Mouse (Mus musculus) midbrain, embryonic 13.5 days (tissue): Measurements from ENCODE around the gene Evi2a. TPM values are rescaled to one million over a fixed set of nuclear protein-coding genes. Genes with fewer than 3 reads are reported as not detected.

Source experiments
- ATAC-seq: fragments of 200-750 bp; cut with Nextera tagmentation; 2 replicates; pipeline ENCODE4 v1.8.0; 2017; ENCODE audit warnings: mild to moderate bottlenecking, moderate TSS enrichment, moderate library complexity
- H3K27ac ChIP-seq: fragments of 300-500 bp; sonication (generic); 2 replicates; pipeline ENCODE4 v1.5.1; 2015; ENCODE audit warnings: inconsistent platforms, mild to moderate bottlenecking, moderate library complexity
- H3K27me3 ChIP-seq: fragments of 300-500 bp; sonication (generic); 2 replicates; pipeline ENCODE4 v1.6.1; 2015; ENCODE audit warnings: mild to moderate bottlenecking, inconsistent platforms
- H3K36me3 ChIP-seq: fragments of 300-500 bp; sonication (generic); 2 replicates; pipeline ENCODE4 v1.6.1; 2015; ENCODE audit warnings: mild to moderate bottlenecking, inconsistent platforms
- H3K4me1 ChIP-seq: fragments of 300-500 bp; sonication (generic); replicated peaks from 2 replicates; pipeline ENCODE4 v1.6.1; 2015; ENCODE audit warnings: inconsistent platforms
- H3K4me2 ChIP-seq: fragments of 300-500 bp; sonication (generic); replicated peaks from 2 replicates; pipeline ENCODE4 v1.6.1; 2015; ENCODE audit warnings: moderate library complexity, mild to moderate bottlenecking, inconsistent platforms
- H3K4me3 ChIP-seq: fragments of 300-500 bp; sonication (generic); replicated peaks from 2 replicates; pipeline ENCODE4 v1.5.1; 2015; ENCODE audit warnings: mild to moderate bottlenecking, inconsistent platforms
- H3K9ac ChIP-seq: fragments of 300-500 bp; sonication (generic); replicated peaks from 2 replicates; pipeline ENCODE4 v1.6.1; 2015; ENCODE audit warnings: mild to moderate bottlenecking, inconsistent platforms
- H3K9me3 ChIP-seq: fragments of 300-500 bp; sonication (generic); 2 replicates; pipeline ENCODE4 v1.6.1; 2016; ENCODE audit warnings: mild to moderate bottlenecking, inconsistent platforms
- WGBS: fragments of 180-500 bp; shearing (Covaris S2); methylation state at CpG from one replicate; pipeline ENCODE4 v1.1.7; 2015; 5-methylcytosine and 5-hydroxymethylcytosine counted together
- polyA plus RNA-seq: library from polyadenylated mRNA; unstranded; fragments of >200 nt; fragmentation: Nextera tagmentation; extraction: Ambion mirVana; gene quantifications from 2 replicates; pipeline ENCODE4 v1.2.1, GENCODE M21; 2015

The Evi2a gene
- polyA plus RNA-seq, 1 experiment from 2014 or later, result 2.1 TPM

DNA sequence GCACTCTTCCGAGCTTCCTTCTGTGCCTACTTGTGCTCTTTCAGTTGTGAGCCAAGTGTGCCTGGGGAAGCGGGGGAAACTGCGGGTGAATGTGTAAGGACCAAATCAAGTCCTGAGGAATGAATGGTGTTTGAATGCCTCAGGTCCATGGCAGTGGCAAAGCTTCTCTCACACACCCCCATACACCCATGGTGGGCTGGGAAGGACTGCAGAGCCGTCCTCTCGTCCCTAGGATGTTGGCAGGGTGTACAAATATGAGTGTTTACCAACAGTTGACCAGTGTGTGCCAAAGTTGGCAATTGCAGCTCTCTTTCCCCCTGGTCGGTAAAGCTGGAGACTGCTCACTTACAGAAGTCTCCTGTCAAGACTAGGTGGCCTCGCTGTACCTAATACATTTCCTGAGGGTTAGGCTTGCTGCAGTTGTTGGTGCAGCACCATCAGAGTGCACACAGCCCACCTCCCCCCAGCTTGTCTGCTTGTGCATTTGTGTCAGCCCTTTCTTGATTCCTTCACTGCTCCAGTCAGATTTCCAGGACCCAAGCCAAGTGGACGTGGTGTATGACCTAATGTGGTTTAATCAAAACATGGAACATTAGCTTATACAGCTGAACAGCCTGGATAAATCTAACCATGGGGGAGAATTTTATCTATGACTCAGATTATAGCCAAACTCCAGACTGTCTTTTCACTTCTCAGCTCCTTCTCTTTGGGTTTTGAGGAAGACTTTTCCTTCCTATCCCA, 3.7 kb upstream of the Evi2a start:
- Histone ChIP-seq H3K4me1 (peaks cover 11% of the 10 kb centered on the region), H3K4me3 (no peak overlapping the region), H3K36me3 (peaks cover 24% of the 10 kb centered on the region), H3K9me3 (no peaks in the 10 kb centered on the region), H3K27ac (no peak overlapping the region), H3K27me3 (no peaks in the 10 kb centered on the region), H3K9ac (no peak overlapping the region), H3K4me2 (no peak overlapping the region)
- WGBS, result 85% methylated on average over 8 of the region's 8 CpGs
- no peak for ATAC-seq

DNA sequence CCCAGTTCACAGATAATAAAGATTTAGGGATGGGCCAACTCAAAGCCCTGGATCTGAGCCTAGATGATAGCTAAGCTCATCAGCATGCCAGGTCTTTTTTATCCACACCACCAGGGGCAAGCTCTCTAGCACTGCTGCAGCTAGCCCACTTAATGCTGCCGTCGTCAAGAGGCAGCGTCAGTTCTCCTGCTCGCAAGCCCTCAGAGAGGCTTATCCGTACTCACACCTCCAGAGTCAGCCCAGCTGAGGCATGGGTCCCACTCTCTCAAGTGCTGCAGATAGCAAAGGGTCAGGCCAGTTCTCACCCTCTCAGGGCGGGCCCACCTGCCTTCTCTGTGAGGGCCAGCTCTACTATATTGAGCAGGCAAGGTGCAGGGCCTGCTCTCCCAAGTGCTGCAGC, 2.9 kb upstream of the Evi2a start:
- ATAC-seq, result no peak
- Histone ChIP-seq H3K4me3 (no peak overlapping the region), H3K27me3 (no peaks in the 10 kb centered on the region), H3K9me3 (no peaks in the 10 kb centered on the region), H3K4me2 (no peak overlapping the region), H3K9ac (no peak overlapping the region), H3K4me1 (peaks cover 11% of the 10 kb centered on the region), H3K36me3 (peaks cover 24% of the 10 kb centered on the region), H3K27ac (no peak overlapping the region)
- 77% methylated on average over 6 of the region's 6 CpGs for WGBS

DNA sequence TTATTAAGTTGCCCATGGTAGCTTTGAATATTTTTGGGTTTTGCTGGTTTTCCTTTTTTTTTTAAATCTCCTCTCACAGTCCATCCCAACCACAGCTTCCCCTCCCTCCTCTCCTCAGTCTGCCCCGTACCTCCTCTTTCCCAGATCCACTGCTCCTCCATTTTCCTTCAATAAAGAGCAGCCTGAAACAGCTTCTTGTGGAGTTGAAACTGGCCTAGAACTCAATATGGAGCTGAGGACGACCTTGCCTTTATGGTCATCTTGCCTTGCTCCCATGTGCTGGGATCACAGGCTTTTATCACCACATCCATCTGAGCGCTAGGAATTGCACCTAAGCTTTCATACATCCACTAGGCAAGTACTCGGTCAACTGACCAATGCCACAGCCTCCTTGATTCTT, 1.1 kb upstream of the Evi2a start:
- ATAC-seq, result no peak
- 90% methylated on average over 4 of the region's 4 CpGs for WGBS
- Histone ChIP-seq H3K4me3 (no peak overlapping the region), H3K4me2 (no peak overlapping the region), H3K9me3 (no peaks in the 10 kb centered on the region), H3K27ac (no peak overlapping the region), H3K36me3 (peaks cover 14% of the 10 kb centered on the region), H3K9ac (no peak overlapping the region), H3K4me1 (peaks cover 11% of the 10 kb centered on the region), H3K27me3 (no peaks in the 10 kb centered on the region)

DNA sequence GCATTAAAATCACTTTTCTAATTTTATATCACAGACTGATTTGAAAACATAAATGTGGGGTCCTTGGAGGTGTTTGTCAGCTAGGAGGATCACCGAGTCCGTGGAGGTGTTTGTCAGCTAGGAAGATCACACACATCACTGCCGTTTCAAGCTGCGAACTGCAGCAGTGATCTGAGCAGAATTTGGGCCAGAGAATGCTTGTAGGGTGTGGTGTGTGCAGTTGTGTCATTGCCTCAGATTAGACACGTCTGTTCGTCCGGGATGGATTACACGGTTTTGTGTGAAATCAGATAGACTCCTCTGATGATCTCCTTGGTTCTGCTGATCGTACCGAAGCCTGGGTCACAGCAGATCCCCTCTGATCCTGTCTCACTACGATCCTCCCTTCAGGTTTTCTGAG, 365 bp upstream of the Evi2a start:
- Histone ChIP-seq H3K27me3 (no peaks in the 10 kb centered on the region), H3K4me3 (no peak overlapping the region), H3K4me2 (no peak overlapping the region), H3K9ac (no peak overlapping the region), H3K27ac (no peak overlapping the region), H3K9me3 (no peaks in the 10 kb centered on the region), H3K4me1 (peaks cover 11% of the 10 kb centered on the region), H3K36me3 (peaks cover 9% of the 10 kb centered on the region)
- WGBS, result 82% methylated on average over 11 of the region's 11 CpGs
- ATAC-seq, result no peak

DNA sequence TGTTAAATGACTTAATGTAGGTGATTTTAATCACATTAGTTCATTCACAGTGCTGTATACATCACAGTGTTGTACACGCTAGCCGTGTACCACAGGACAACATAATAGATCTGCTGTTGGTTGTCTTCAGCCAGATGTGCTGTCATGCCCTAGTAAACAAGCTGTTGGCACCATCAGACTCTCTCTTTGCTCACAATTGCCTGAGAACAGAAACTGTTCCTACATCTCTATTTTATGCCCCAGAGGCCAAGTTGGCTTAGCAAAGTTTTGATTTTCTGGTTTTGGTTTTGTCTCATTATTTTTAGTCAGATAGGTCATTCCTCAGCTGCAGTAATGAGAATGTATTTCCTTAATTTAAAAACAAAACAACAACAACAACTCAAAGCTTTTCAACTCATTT, 673 bp downstream of the Evi2a start:
- H3K9ac ChIP-seq, result no peak overlapping the region
- ATAC-seq, result no peak
- H3K9me3 ChIP-seq, result no peaks in the 10 kb centered on the region
- H3K36me3 ChIP-seq, result peaks cover 11% of the 10 kb centered on the region
- no peak overlapping the region for H3K27ac ChIP-seq
- H3K4me3 ChIP-seq, result no peak overlapping the region
- H3K4me1 ChIP-seq, result peaks cover 10% of the 10 kb centered on the region
- no peaks in the 10 kb centered on the region for H3K27me3 ChIP-seq
- no peak overlapping the region for H3K4me2 ChIP-seq
- WGBS, result 88% methylated on average over 2 of the region's 2 CpGs

DNA sequence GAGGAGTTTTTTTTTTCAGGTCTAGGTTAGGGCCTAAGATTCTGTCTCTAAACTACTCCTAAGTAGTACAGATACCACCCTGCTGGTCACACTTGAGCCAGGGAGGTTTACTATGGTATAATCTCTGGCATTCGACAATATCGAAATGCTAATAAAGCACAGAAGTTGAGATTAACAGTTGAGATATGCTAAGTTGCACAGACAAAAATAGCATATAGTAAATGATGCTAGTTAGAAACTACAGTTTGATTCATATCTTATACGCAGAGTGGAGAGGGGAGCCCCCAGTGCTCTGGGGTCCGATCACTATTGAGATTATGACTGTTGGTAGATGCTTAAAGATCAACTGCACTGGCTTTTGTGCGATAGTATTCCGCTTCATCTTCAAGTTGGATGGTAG, 1.2 kb downstream of the Evi2a start:
- peaks cover 13% of the 10 kb centered on the region for H3K36me3 ChIP-seq
- no peaks in the 10 kb centered on the region for H3K9me3 ChIP-seq
- H3K9ac ChIP-seq, result no peak overlapping the region
- H3K4me3 ChIP-seq, result no peak overlapping the region
- 98% methylated on average over 6 of the region's 6 CpGs for WGBS
- H3K27me3 ChIP-seq, result no peaks in the 10 kb centered on the region
- H3K4me2 ChIP-seq, result no peak overlapping the region
- no peak overlapping the region for H3K27ac ChIP-seq
- peaks cover 5% of the 10 kb centered on the region for H3K4me1 ChIP-seq
- no peak for ATAC-seq

DNA sequence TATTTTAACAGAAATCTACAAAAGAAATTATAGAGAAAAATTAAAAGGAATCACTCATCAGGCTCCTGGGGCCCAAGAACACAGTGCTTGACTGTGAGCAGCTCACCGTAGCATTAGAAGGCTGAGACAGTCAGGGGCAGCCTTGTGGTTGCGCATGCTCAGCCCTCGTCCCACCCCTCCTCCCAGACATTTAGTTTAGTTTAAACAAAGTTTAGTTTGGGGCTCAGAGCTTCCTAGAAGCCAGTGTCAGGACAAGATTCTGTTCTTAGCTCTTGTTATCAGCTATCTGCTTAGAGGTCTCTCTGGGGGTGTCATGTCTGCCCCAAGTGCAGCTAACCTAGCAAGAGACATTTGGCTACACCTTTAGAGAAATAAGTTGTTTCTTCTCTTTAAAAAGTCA, 1.8 kb downstream of the Evi2a start:
- WGBS, result 89% methylated on average over 3 of the region's 3 CpGs
- H3K27me3 ChIP-seq, result no peaks in the 10 kb centered on the region
- H3K4me2 ChIP-seq, result no peak overlapping the region
- no peak overlapping the region for H3K4me3 ChIP-seq
- H3K36me3 ChIP-seq, result peaks cover 13% of the 10 kb centered on the region
- H3K4me1 ChIP-seq, result no peaks in the 10 kb centered on the region
- no peak overlapping the region for H3K27ac ChIP-seq
- ATAC-seq, result no peak
- no peaks in the 10 kb centered on the region for H3K9me3 ChIP-seq
- no peak overlapping the region for H3K9ac ChIP-seq

DNA sequence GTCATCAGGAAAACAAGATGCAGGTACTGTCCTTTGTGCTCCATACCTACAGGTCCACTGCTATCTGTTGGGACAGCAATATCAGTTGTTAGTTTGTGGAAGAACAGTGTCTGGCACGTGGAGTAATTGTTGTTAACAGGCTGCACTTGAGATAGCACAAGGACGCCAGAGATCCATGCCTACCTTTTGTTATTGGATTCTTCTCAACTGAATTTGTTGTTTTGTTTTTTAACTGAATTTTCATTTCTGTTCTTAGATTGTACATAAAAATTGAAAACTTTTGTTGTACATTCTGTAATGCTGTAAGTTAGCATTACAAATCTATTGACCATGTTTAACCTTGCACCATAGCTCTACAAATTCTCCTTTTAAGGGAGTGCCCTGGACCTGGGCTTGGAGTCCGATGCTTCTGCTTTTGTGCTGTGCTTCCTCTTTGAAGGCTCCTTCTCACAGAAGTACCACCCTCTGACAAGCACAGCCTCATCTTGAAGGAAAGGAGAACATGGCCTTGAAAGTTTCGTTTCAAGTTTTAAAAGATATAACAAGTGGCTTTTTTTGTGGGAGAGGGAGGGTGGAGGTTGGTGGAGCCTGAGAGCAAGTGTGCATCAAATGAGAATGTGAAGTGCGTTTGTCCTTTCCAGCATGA, 2.5 kb downstream of the Evi2a start:
- Histone ChIP-seq H3K27me3 (no peaks in the 10 kb centered on the region), H3K4me2 (no peak overlapping the region), H3K9me3 (no peaks in the 10 kb centered on the region), H3K9ac (no peak overlapping the region), H3K36me3 (peaks cover 13% of the 10 kb centered on the region), H3K4me3 (no peak overlapping the region), H3K27ac (no peak overlapping the region), H3K4me1 (no peaks in the 10 kb centered on the region)
- 94% methylated on average over 5 of the region's 5 CpGs for WGBS
- ATAC-seq, result no peak

DNA sequence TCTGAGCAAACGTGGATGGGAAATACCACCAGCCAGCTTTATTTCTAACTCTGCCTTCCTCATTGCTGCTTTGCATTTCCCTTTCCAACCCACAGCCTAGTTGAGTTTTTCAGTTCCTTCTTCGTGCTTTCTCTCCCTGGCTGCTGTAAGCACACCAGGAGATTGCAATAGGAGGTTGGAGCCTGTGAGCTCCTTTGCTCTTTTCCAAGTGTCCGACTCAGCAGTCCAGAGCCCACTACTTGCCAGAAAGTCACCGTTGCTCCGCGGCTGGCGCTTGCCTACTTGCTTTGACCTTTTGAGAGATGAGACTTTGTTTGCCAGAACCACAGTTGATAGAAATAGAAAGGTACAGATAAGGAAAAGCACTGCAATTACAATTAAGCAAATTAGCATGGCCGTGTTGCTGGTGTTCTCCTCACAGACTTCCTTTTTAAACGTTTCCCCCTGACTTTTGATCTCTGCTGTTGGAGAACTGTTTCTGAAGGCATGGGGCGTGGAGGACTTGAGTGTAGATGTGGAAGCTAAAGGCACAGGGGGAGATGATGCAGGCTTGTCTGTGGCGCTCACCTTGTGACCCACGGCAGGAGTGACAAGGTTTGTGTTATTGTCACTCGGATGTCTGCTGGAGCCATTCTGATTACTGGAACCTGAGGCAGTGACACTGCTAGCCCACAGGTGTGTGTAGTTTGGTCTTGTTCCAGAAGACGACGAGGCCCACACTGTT, 3.2 kb downstream of the Evi2a start:
- Histone ChIP-seq H3K9me3 (no peaks in the 10 kb centered on the region), H3K4me1 (no peaks in the 10 kb centered on the region), H3K4me2 (no peak overlapping the region), H3K9ac (no peak overlapping the region), H3K36me3 (peaks cover 13% of the 10 kb centered on the region), H3K4me3 (no peak overlapping the region), H3K27ac (no peak overlapping the region), H3K27me3 (no peaks in the 10 kb centered on the region)
- ATAC-seq, result no peak
- WGBS, result 88% methylated on average over 15 of the region's 15 CpGs

DNA sequence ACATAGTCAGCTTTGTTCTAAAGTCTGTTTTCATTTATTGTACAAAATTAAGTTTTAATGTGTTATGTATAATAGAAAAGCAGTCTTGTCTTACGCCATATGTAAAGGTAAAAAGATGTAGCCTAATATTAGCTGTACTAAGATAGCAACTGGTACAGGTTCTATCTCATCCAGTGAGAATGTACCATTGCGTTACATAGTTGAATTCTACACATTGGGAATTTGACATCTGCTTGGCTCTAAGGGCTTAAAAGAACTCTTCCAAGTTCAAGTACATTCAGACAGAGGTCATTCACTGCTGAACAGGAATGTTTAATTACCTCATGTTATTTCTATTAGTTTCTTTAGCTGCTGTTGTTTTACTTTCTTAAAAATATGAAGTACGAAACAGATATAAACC, 3.9 kb downstream of the Evi2a start:
- ATAC-seq, result no peak
- peaks cover 8% of the 10 kb centered on the region for H3K36me3 ChIP-seq
- 95% methylated on average over 3 of the region's 3 CpGs for WGBS
- H3K9me3 ChIP-seq, result no peaks in the 10 kb centered on the region
- no peak overlapping the region for H3K9ac ChIP-seq
- H3K27me3 ChIP-seq, result no peaks in the 10 kb centered on the region
- H3K27ac ChIP-seq, result no peak overlapping the region
- H3K4me1 ChIP-seq, result no peaks in the 10 kb centered on the region
- H3K4me2 ChIP-seq, result no peak overlapping the region
- H3K4me3 ChIP-seq, result no peak overlapping the region

DNA sequence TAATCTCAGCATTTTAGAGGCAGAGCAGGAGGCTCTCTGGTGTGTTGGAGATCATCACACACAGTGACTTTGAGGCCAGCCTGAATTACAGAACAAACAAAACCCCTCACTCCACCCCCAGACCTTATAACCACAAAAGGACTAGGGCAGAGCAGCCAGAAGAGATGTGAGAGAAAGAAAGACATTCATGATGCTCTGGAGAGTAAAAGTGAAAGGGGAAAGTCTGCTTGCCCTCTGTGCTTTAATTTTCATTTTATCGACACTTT, 6.2 kb downstream of the Evi2a start:
- no peak overlapping the region for H3K27ac ChIP-seq
- H3K4me1 ChIP-seq, result no peaks in the 10 kb centered on the region
- no peak overlapping the region for H3K4me2 ChIP-seq
- no peak overlapping the region for H3K4me3 ChIP-seq
- no peak for ATAC-seq
- H3K27me3 ChIP-seq, result no peaks in the 10 kb centered on the region
- H3K9ac ChIP-seq, result no peak overlapping the region
- no peaks in the 10 kb centered on the region for H3K9me3 ChIP-seq
- 100% methylated on average over 1 of the region's 1 CpGs for WGBS
- H3K36me3 ChIP-seq, result peaks cover 6% of the 10 kb centered on the region; the same call in 1 of the 2 replicates

DNA sequence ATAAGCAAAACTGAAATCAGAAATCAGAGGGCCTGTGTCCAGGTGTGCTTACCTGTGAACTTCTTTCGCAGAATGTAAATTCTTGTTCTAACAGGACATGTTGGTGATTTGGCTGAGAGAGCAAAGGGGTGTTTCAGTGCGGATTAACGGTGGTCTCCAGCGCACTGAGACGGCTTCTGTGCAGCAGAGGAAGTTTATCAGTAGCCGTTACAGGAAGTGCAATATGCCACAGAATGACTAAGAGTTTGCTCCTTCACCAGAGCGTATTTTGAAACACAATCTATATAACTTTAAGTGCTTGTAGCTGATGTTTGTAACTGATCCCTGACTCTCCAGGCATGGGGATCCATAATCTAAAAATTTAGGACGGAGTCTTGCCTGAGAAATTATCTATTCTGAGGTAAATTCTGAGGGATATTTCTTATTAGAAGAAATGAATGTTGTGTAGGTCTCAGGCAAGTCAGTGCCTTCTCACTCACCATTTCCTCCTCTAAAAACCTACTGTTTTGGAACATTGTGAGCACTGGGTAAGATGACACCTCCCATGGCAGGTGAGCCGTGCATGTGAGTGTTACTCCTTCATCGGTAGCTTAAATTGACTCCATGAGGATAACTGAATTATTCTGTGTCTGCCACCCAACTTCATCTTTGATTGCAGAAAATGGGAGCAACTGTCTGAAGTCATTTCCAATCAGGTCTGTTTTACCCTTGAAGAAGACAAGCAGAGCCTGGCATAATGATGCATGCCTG, 6.7 kb downstream of the Evi2a start, which contains the start of gene Evi2b:
Evi2b (minus strand) TSS at position 203 of the 750 bp plus-strand sequence.
- Histone ChIP-seq H3K36me3 (peaks cover 6% of the 10 kb centered on the region; the same call in 1 of the 2 replicates), H3K9me3 (no peaks in the 10 kb centered on the region), H3K9ac (no peak within 1 kb of the TSS), H3K4me1 (0 out of 2 replicates have a peak, but pooled peaks cover 2% of the 10 kb centered on the region), H3K27me3 (no peaks in the 10 kb centered on the region), H3K27ac (no peak within 1 kb of the TSS), H3K4me3 (no peak within 1 kb of the TSS), H3K4me2 (no peak within 1 kb of the TSS)
- 90% methylated on average over 10 of the region's 10 CpGs for WGBS
- no peak for ATAC-seq
